In genomic region chr2:6762381-6762780, GRCm38 (mm10) we compare ENCODE assay signal across 24 mouse cellular contexts.
DNase-seq lines count a peak whose midpoint lies in the region; ATAC-seq and TF ChIP-seq lines count a peak whose summit lies in the region.
"Had no signal": no experiment of that assay in that cellular context is flagged by ENCODE, and none has a peak within 500 bp of the region (broad histone marks: within the 10 kb centered on the region; RNA-seq: fewer than 3 reads in every experiment).

No protein-coding gene starts in this region.

- no peak for TF ChIP-seq POLR2A in brain, embryonic 14.5 days (IDR thresholded peaks at IDR 0.05; ENCODE audit: borderline replicate concordance, extremely low read depth, insufficient read depth, insufficient read length, poor library complexity, severe bottlenecking)

- H3K27me3 ChIP-seq in kidney, embryonic 16.5 days (ENCODE audit: insufficient read depth, low read length): no peaks in the 10 kb centered on the region
- H3K27me3 ChIP-seq in neural tube, embryonic 15.5 days (replicated peaks): no peaks in the 10 kb centered on the region
- H3K27me3 ChIP-seq: forebrain, embryonic 12.5 days; hindbrain, embryonic 13.5 days; kidney, embryonic 15.5 days; limb, embryonic 15.5 days; neural tube, embryonic 13.5 days; stomach, embryonic 15.5 days had no signal

- no peak overlapping the region for H3K4me2 ChIP-seq in kidney, embryonic 16.5 days (replicated peaks; ENCODE audit: low read depth, low read length)
- no peak overlapping the region for H3K4me2 ChIP-seq in neural tube, embryonic 15.5 days
- H3K4me2 ChIP-seq: forebrain, embryonic 12.5 days; hindbrain, embryonic 13.5 days; kidney, embryonic 15.5 days; limb, embryonic 15.5 days; midbrain, embryonic 11.5 days; neural tube, embryonic 13.5 days; stomach, embryonic 15.5 days had no signal

- ATAC-seq in kidney, embryonic 16.5 days (ENCODE audit: low FRiP score, low TSS enrichment): no peak
- ATAC-seq in neural tube, embryonic 15.5 days (ENCODE audit: low FRiP score): no peak

- H3K9me3 ChIP-seq in kidney, embryonic 16.5 days (ENCODE audit: low read length): no peaks in the 10 kb centered on the region
- H3K9me3 ChIP-seq in neural tube, embryonic 15.5 days (replicated peaks): no peaks in the 10 kb centered on the region; the same call in 1 of the 2 replicates
- H3K9me3 ChIP-seq: embryonic facial prominence, embryonic 10.5 days; forebrain, embryonic 12.5 days; G1E; hindbrain, embryonic 13.5 days; kidney, embryonic 15.5 days; limb, embryonic 15.5 days; neural tube, embryonic 13.5 days; stomach, embryonic 15.5 days had no signal

- DNase-seq in cerebellum, adult 9-10 months: peak; percentile 18
- DNase-seq in cerebellum, adult 11 months: no peak
- DNase-seq in kidney, postnatal 10 days: peak; percentile 11
- peak; percentile 90 for DNase-seq in 416B (ENCODE audit: low read depth)
- DNase-seq in brain, embryonic 14.5 days (ENCODE audit: low read depth): peak; percentile 30
- DNase-seq in right cerebral cortex, adult 2 months (ENCODE audit: low spot score in 2 of 2): no peak
- DNase-seq: adrenal gland, postnatal 10 days; cerebellum, adult 11-12 months; gastrocnemius, postnatal 14 days; right cerebral cortex, postnatal 25 days; thymus, adult 18-20 months; thymus, postnatal 4 days had no signal

- no peak for TF ChIP-seq CTCF in brain, embryonic 14.5 days (IDR thresholded peaks at IDR 0.05; ENCODE audit: borderline replicate concordance, extremely low read depth, insufficient read depth, insufficient read length)

- 52% methylated on average over 2 of the region's 2 CpGs for WGBS in kidney, embryonic 16.5 days
- WGBS in neural tube, embryonic 15.5 days: 52% methylated on average over 2 of the region's 2 CpGs

- H3K27ac ChIP-seq in kidney, embryonic 16.5 days (ENCODE audit: low read length): no peak overlapping the region
- no peak overlapping the region for H3K27ac ChIP-seq in neural tube, embryonic 15.5 days (replicated peaks)
- H3K27ac ChIP-seq: embryonic facial prominence, embryonic 10.5 days; forebrain, embryonic 12.5 days; hindbrain, embryonic 13.5 days; kidney, embryonic 15.5 days; layer of hippocampus, adult 2 months; limb, embryonic 15.5 days; neural tube, embryonic 13.5 days; stomach, embryonic 15.5 days had no signal

- H3K36me3 ChIP-seq in kidney, embryonic 16.5 days (ENCODE audit: insufficient read depth, low read length): no peaks in the 10 kb centered on the region
- H3K36me3 ChIP-seq in neural tube, embryonic 15.5 days: no peaks in the 10 kb centered on the region
- H3K36me3 ChIP-seq: embryonic facial prominence, embryonic 10.5 days; forebrain, embryonic 12.5 days; G1E; kidney, embryonic 15.5 days; limb, embryonic 15.5 days; neural tube, embryonic 13.5 days; stomach, embryonic 15.5 days had no signal

- H3K4me1 ChIP-seq in kidney, embryonic 16.5 days (ENCODE audit: insufficient read depth, low read length): no peaks in the 10 kb centered on the region
- H3K4me1 ChIP-seq in neural tube, embryonic 15.5 days: no peaks in the 10 kb centered on the region
- H3K4me1 ChIP-seq: embryonic facial prominence, embryonic 10.5 days; forebrain, embryonic 12.5 days; hindbrain, embryonic 13.5 days; kidney, embryonic 15.5 days; limb, embryonic 15.5 days; neural tube, embryonic 13.5 days; stomach, embryonic 15.5 days had no signal

- no peak overlapping the region for H3K4me3 ChIP-seq in kidney, embryonic 16.5 days (ENCODE audit: low read length)
- H3K4me3 ChIP-seq in neural tube, embryonic 15.5 days (replicated peaks): no peak overlapping the region
- H3K4me3 ChIP-seq: embryonic facial prominence, embryonic 10.5 days; forebrain, embryonic 12.5 days; hindbrain, embryonic 13.5 days; kidney, embryonic 15.5 days; layer of hippocampus, adult 2 months; limb, embryonic 15.5 days; neural tube, embryonic 13.5 days; stomach, embryonic 15.5 days had no signal

- H3K9ac ChIP-seq in kidney, embryonic 16.5 days (replicated peaks; ENCODE audit: low read length): no peak overlapping the region
- no peak overlapping the region for H3K9ac ChIP-seq in neural tube, embryonic 15.5 days (replicated peaks)
- H3K9ac ChIP-seq: forebrain, embryonic 12.5 days; hindbrain, embryonic 13.5 days; kidney, embryonic 15.5 days; limb, embryonic 15.5 days; neural tube, embryonic 13.5 days; stomach, embryonic 15.5 days had no signal

Comparison
In these comparisons a context has a peak if more than half of its experiments do, and no peak if none do; other contexts are left out.
1. DNase-seq: peak in cerebellum, adult 9-10 months (single experiment), kidney, postnatal 10 days (single experiment), 416B (single experiment) and brain, embryonic 14.5 days (single experiment); none in cerebellum, adult 11 months (single experiment) and right cerebral cortex, adult 2 months (0 of 2).